Mouse (Mus musculus): ENCODE measurements around the gene Yipf7. TPM values are rescaled to one million over a fixed set of nuclear protein-coding genes. Genes with fewer than 3 reads are reported as not detected.

Gene Yipf7
- 0.51 and 0.56 TPM in 2 replicates for polyA plus RNA-seq (2015; fragmentation: Nextera tagmentation; extraction: Ambion mirVana)

DNA sequence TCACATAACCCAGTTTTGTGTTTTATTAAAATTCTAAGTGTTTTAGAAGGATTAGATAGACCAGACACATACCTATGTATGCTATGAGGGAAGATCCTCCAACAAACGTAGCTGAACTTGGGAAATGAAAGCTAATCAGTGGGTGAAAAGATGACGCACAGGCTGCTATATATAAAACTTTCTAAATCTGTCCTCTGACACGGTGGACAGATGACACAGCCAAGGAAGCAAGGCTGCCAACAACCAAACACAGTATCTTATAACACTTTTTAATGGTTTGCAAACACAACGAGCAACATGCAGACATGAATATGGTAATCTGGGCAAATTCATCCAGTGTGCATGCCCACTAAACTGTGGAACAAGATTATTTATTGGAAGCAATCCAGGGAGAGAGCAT is at the start of gene Yipf7:
Gene Yipf7, minus strand, starts transcription at position 160 of the 400 bp plus-strand sequence.
- Histone ChIP-seq H3K27me3 (replicated peaks; ENCODE audit: insufficient read depth, low read length) (no peaks in the 10 kb centered on the region), H3K36me3 (ENCODE audit: insufficient read depth, low read length) (no peaks in the 10 kb centered on the region), H3K4me3 (ENCODE audit: low read depth, low read length) (no peak within 1 kb of the TSS), H3K4me1 (ENCODE audit: insufficient read depth, low read depth, low read length) (no peaks in the 10 kb centered on the region), H3K4me2 (replicated peaks; ENCODE audit: low read depth, low read length) (no peak within 1 kb of the TSS), H3K27ac (ENCODE audit: low read length) (no peak within 1 kb of the TSS), H3K9me3 (ENCODE audit: low read length) (no peaks in the 10 kb centered on the region), H3K9ac (replicated peaks; ENCODE audit: low read depth) (no peak within 1 kb of the TSS)
- no peak for DNase-seq (ENCODE audit: low spot score)
- TF ChIP-seq CTCF (IDR thresholded peaks at IDR 0.05) (no peak), EP300 (IDR thresholded peaks at IDR 0.05) (no peak)
- ATAC-seq: no peak
- 52% methylated on average over 4 of the region's 4 CpGs for WGBS

- peak; percentile 97 for ATAC-seq
- Histone ChIP-seq H3K36me3 (ENCODE audit: insufficient read depth, low read length) (no peaks in the 10 kb centered on the region), H3K27ac (ENCODE audit: low read length) (peak within 1 kb of the TSS; percentile 57), H3K9ac (replicated peaks; ENCODE audit: low read depth) (peak within 1 kb of the TSS; percentile 76), H3K4me3 (ENCODE audit: low read depth, low read length) (peak within 1 kb of the TSS; percentile 57), H3K9me3 (ENCODE audit: low read length) (no peaks in the 10 kb centered on the region), H3K4me2 (replicated peaks; ENCODE audit: low read depth, low read length) (peak within 1 kb of the TSS; percentile 77), H3K27me3 (replicated peaks; ENCODE audit: insufficient read depth, low read length) (no peaks in the 10 kb centered on the region), H3K4me1 (ENCODE audit: insufficient read depth, low read depth, low read length) (0 out of 2 replicates have a peak, but pooled peaks cover 5% of the 10 kb centered on the region)
- peak; percentile 96 for DNase-seq (ENCODE audit: low spot score)
- TF ChIP-seq EP300 (IDR thresholded peaks at IDR 0.05): no peak
- TF ChIP-seq CTCF (IDR thresholded peaks at IDR 0.05): peak; percentile 69
- 4% methylated on average over 42 of the region's 42 CpGs for WGBS
These were observed 49.4 kb upstream of the Yipf7 start, which contains the start of gene Gnpda2 for GRCm38 (mm10) chr5:69591640-69592461. Gene Gnpda2 (minus strand): TSS chr5:69592340.

DNA sequence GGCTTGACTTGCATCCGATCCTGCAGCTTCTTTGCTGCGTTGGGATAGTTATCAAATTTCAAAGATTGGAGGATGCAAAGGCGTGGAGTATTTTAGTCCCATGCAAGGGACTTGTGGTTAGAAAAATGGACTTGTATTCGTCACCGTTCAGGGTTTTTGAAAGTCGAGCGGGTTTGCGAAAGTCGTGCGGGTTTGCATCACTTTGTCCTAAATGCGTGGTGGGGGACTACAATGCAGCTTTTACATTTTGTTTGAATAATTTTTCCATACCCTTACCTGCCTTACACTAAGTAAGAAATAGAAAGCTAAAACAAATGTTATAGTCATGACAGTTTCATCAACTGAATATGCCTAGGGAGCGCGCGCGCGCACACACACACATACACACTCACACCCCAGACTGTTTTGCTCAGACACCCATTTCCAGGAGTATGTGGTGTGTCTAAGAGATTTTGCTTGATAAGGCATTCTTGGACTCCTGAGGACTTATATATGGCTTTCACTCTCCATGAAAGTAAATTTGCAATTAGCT is 15.0 kb upstream of the Yipf7 start:
- WGBS: 10% methylated on average over 16 of the region's 16 CpGs
- ATAC-seq: no peak
- Histone ChIP-seq H3K4me3 (ENCODE audit: low read depth, low read length) (peak overlapping the region; percentile 100), H3K9me3 (ENCODE audit: low read length) (no peaks in the 10 kb centered on the region), H3K36me3 (ENCODE audit: insufficient read depth, low read length) (no peaks in the 10 kb centered on the region; the same call in 1 of the 2 replicates), H3K4me2 (replicated peaks; ENCODE audit: low read depth, low read length) (peak overlapping the region; percentile 83), H3K4me1 (ENCODE audit: insufficient read depth, low read depth, low read length) (no peaks in the 10 kb centered on the region), H3K9ac (replicated peaks; ENCODE audit: low read depth) (peak overlapping the region; percentile 95), H3K27me3 (replicated peaks; ENCODE audit: insufficient read depth, low read length) (no peaks in the 10 kb centered on the region), H3K27ac (ENCODE audit: low read length) (peak overlapping the region; percentile 84)
- TF ChIP-seq EP300 (IDR thresholded peaks at IDR 0.05) (no peak), CTCF (IDR thresholded peaks at IDR 0.05) (no peak)
- DNase-seq (ENCODE audit: low spot score): peak; percentile 26

DNA sequence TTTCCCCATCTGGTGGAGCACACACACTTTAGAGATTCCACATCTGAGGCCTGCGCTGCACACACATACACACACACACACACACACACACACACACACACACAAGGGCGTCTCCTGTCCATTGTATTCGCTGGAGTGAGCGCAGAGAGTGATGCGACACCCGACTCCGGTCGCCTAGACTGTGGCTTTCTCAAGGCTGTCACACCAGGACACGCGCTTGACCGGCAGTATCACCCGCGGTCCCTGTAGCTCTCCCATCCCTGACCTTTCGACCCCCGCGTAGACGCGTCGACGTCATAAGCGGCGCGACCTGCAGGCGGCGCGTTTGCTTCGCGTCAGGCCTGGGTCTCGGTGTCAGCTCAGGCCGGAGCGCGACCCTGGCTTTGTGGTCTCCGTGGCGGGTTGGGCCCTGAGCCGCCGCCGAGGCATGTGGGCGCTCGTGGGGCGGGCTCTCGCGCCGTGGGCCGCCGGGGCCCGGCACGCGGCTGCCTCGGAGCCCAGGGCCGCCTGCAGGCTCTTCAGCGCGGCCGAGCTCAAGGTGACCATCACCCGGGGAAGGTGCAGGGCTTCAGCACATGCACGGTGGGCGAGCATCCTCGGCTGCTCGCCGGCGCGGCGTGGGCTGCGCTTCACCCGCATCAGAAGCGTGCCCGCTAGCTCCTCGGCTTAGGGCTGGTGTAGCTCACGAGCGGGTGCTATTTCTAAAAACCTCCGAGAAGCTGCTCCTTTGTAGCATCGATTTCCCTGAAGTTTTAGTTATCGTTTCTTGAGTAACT is 14.4 kb upstream of the Yipf7 start, which contains the start of gene Guf1:
Gene Guf1, plus strand, starts transcription at position 296 of the 776 bp plus-strand sequence.
- no peaks in the 10 kb centered on the region for H3K4me1 ChIP-seq (ENCODE audit: insufficient read depth, low read depth, low read length)
- peak within 1 kb of the TSS; percentile 95 for H3K9ac ChIP-seq (replicated peaks; ENCODE audit: low read depth)
- ATAC-seq (peak; percentile 98), DNase-seq (ENCODE audit: low spot score) (peak; percentile 93)
- no peaks in the 10 kb centered on the region for H3K36me3 ChIP-seq (ENCODE audit: insufficient read depth, low read length)
- H3K4me3 ChIP-seq (ENCODE audit: low read depth, low read length): peak within 1 kb of the TSS; percentile 100
- H3K27ac ChIP-seq (ENCODE audit: low read length): peak within 1 kb of the TSS; percentile 84
- peak within 1 kb of the TSS; percentile 83 for H3K4me2 ChIP-seq (replicated peaks; ENCODE audit: low read depth, low read length)
- no peaks in the 10 kb centered on the region for H3K27me3 ChIP-seq (replicated peaks; ENCODE audit: insufficient read depth, low read length)
- TF ChIP-seq CTCF (IDR thresholded peaks at IDR 0.05) (peak; percentile 54), EP300 (IDR thresholded peaks at IDR 0.05) (no peak)
- WGBS: under 1% methylated on average over 70 of the region's 72 CpGs
- H3K9me3 ChIP-seq (ENCODE audit: low read length): no peaks in the 10 kb centered on the region

- Histone ChIP-seq H3K9ac (replicated peaks; ENCODE audit: low read depth) (no peak overlapping the region), H3K27me3 (replicated peaks; ENCODE audit: insufficient read depth, low read length) (no peaks in the 10 kb centered on the region), H3K36me3 (ENCODE audit: insufficient read depth, low read length) (no peaks in the 10 kb centered on the region), H3K4me3 (ENCODE audit: low read depth, low read length) (no peak overlapping the region), H3K27ac (ENCODE audit: low read length) (no peak overlapping the region), H3K4me1 (ENCODE audit: insufficient read depth, low read depth, low read length) (no peaks in the 10 kb centered on the region), H3K9me3 (ENCODE audit: low read length) (no peaks in the 10 kb centered on the region), H3K4me2 (replicated peaks; ENCODE audit: low read depth, low read length) (no peak overlapping the region)
- DNase-seq (ENCODE audit: low spot score) (no peak), ATAC-seq (no peak)
- WGBS: 88% methylated on average over 1 of the region's 1 CpGs
- no peak for TF ChIP-seq EP300 (IDR thresholded peaks at IDR 0.05)
- TF ChIP-seq CTCF (IDR thresholded peaks at IDR 0.05): no peak
These were observed 768 bp downstream of the Yipf7 start for GRCm38 (mm10) chr5:69541680-69542079.

DNA sequence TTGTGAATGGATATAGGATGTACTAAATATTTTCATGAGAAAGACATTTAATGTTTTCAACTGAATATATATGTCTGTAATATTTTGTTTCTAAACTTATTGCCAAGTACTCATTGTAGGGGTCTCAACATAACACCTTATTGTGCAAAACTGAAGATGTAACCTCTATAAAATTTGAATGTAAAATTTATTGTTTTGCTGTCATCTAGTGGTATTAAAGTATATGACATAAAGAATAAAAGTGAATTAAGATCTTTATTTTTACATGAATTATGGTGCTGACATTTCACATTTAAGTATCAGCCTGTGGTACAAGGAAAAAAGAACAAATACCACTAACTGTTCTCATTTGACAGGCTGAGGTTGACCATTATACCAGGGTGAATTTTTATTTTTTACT is 18.5 kb downstream of the Yipf7 start:
- no peak for ATAC-seq
- H3K9ac ChIP-seq (replicated peaks; ENCODE audit: low read depth): no peak overlapping the region
- TF ChIP-seq CTCF (IDR thresholded peaks at IDR 0.05) (no peak), EP300 (IDR thresholded peaks at IDR 0.05) (no peak)
- H3K4me3 ChIP-seq (ENCODE audit: low read depth, low read length): no peak overlapping the region
- H3K36me3 ChIP-seq (ENCODE audit: insufficient read depth, low read length): no peaks in the 10 kb centered on the region
- no peaks in the 10 kb centered on the region for H3K9me3 ChIP-seq (ENCODE audit: low read length)
- H3K4me2 ChIP-seq (replicated peaks; ENCODE audit: low read depth, low read length): no peak overlapping the region
- no peak overlapping the region for H3K27ac ChIP-seq (ENCODE audit: low read length)
- no peaks in the 10 kb centered on the region for H3K4me1 ChIP-seq (ENCODE audit: insufficient read depth, low read depth, low read length)
- no peaks in the 10 kb centered on the region for H3K27me3 ChIP-seq (replicated peaks; ENCODE audit: insufficient read depth, low read length)
- no peak for DNase-seq (ENCODE audit: low spot score)

Measured in lung, postnatal 0 days (tissue).